Mouse (Mus musculus): Measurements from ENCODE around the gene Itga9.

DNA sequence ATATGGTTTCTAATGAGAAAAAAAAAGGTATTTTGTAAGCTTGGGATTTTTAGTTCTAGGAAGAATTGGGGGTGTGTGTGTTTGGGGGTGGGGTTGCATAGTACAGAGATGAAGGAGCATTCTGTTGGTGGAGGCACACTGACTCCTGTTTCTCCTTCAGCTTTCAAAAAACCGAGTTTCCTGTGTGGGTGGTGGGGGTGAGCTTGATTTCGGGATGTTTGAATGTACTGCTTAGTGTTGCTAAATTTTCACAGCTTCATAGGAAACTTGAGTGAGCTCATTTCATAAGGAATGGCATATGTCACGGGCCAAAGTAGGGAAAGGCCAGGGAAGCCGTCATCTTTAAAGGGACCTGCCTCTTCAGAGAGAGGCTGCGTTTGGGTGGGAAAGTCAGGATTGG lies 122.5 kb downstream of the Itga9 start:
- TF ChIP-seq CTCF (IDR thresholded peaks at IDR 0.05; ENCODE audit: low read depth, low read length) (no peak), POLR2A (IDR thresholded peaks at IDR 0.05; ENCODE audit: extremely low read depth, insufficient read depth, low read length) (no peak)

Data from liver, adult 2 months (tissue).